Mouse (Mus musculus): ENCODE data around the gene Glce. TPM values are rescaled to one million over a fixed set of nuclear protein-coding genes. Genes with fewer than 3 reads are reported as not detected.
A peak's percentile ranks its signal among the peaks of the same experiment; 100 is the strongest.

Glce gene
- polyA plus RNA-seq, 1 experiment from 2014 or later: 21.0 TPM

- no peak for ATAC-seq
- no peaks in the 10 kb centered on the region for H3K36me3 ChIP-seq (ENCODE audit: control insufficient read depth, insufficient read depth, low read length)
- H3K9ac ChIP-seq (ENCODE audit: low read depth, low read length): no peak overlapping the region
- peaks cover 2% of the 10 kb centered on the region; the same call in 1 of the 2 replicates for H3K4me1 ChIP-seq (ENCODE audit: control insufficient read depth, insufficient read depth, low read length)
- H3K4me3 ChIP-seq (ENCODE audit: low read depth, low read length): no peak overlapping the region
- H3K27ac ChIP-seq (ENCODE audit: low read length): no peak overlapping the region
- no peaks in the 10 kb centered on the region for H3K9me3 ChIP-seq (replicated peaks; ENCODE audit: control insufficient read depth, low read length, poor library complexity, severe bottlenecking)
- H3K27me3 ChIP-seq (ENCODE audit: control insufficient read depth, insufficient read depth, low read depth, low read length): no peaks in the 10 kb centered on the region
- WGBS: 80% methylated on average over 4 of the region's 4 CpGs
- H3K4me2 ChIP-seq (ENCODE audit: low read length): no peak overlapping the region
Measured at GRCm38 (mm10) chr9:62132005-62132782, 9.7 kb upstream of the Glce start.

GRCm38 (mm10) chr9:62130746-62131145 lies 8.3 kb upstream of the Glce start:
- Histone ChIP-seq H3K36me3 (ENCODE audit: control insufficient read depth, insufficient read depth, low read length) (no peaks in the 10 kb centered on the region), H3K9me3 (replicated peaks; ENCODE audit: control insufficient read depth, low read length, poor library complexity, severe bottlenecking) (no peaks in the 10 kb centered on the region), H3K27me3 (ENCODE audit: control insufficient read depth, insufficient read depth, low read depth, low read length) (no peaks in the 10 kb centered on the region), H3K27ac (ENCODE audit: low read length) (no peak overlapping the region), H3K4me2 (ENCODE audit: low read length) (no peak overlapping the region), H3K4me1 (ENCODE audit: control insufficient read depth, insufficient read depth, low read length) (no peaks in the 10 kb centered on the region), H3K4me3 (ENCODE audit: low read depth, low read length) (no peak overlapping the region), H3K9ac (ENCODE audit: low read depth, low read length) (no peak overlapping the region)
- ATAC-seq: no peak
- WGBS: 87% methylated on average over 5 of the region's 5 CpGs

- H3K4me1 ChIP-seq (ENCODE audit: control insufficient read depth, insufficient read depth, low read length): peaks cover 5% of the 10 kb centered on the region
- no peak overlapping the region for H3K4me2 ChIP-seq (ENCODE audit: low read length)
- no peaks in the 10 kb centered on the region for H3K27me3 ChIP-seq (ENCODE audit: control insufficient read depth, insufficient read depth, low read depth, low read length)
- H3K27ac ChIP-seq (ENCODE audit: low read length): no peak overlapping the region
- H3K4me3 ChIP-seq (ENCODE audit: low read depth, low read length): no peak overlapping the region
- no peaks in the 10 kb centered on the region for H3K36me3 ChIP-seq (ENCODE audit: control insufficient read depth, insufficient read depth, low read length)
- ATAC-seq: no peak
- no peaks in the 10 kb centered on the region for H3K9me3 ChIP-seq (replicated peaks; ENCODE audit: control insufficient read depth, low read length, poor library complexity, severe bottlenecking)
- WGBS: 81% methylated on average over 2 of the region's 2 CpGs
- no peak overlapping the region for H3K9ac ChIP-seq (ENCODE audit: low read depth, low read length)
Measured at GRCm38 (mm10) chr9:62128056-62128455, 5.6 kb upstream of the Glce start.

- Histone ChIP-seq H3K4me1 (ENCODE audit: control insufficient read depth, insufficient read depth, low read length) (peaks cover 8% of the 10 kb centered on the region), H3K27me3 (ENCODE audit: control insufficient read depth, insufficient read depth, low read depth, low read length) (no peaks in the 10 kb centered on the region), H3K27ac (ENCODE audit: low read length) (no peak overlapping the region), H3K4me2 (ENCODE audit: low read length) (no peak overlapping the region), H3K36me3 (ENCODE audit: control insufficient read depth, insufficient read depth, low read length) (no peaks in the 10 kb centered on the region), H3K4me3 (ENCODE audit: low read depth, low read length) (no peak overlapping the region), H3K9ac (ENCODE audit: low read depth, low read length) (no peak overlapping the region), H3K9me3 (replicated peaks; ENCODE audit: control insufficient read depth, low read length, poor library complexity, severe bottlenecking) (no peaks in the 10 kb centered on the region)
- ATAC-seq: no peak
- 82% methylated on average over 5 of the region's 5 CpGs for WGBS
Measured at GRCm38 (mm10) chr9:62125986-62126575, 3.6 kb upstream of the Glce start.

- no peak overlapping the region for H3K4me2 ChIP-seq (ENCODE audit: low read length)
- H3K27me3 ChIP-seq (ENCODE audit: control insufficient read depth, insufficient read depth, low read depth, low read length): no peaks in the 10 kb centered on the region
- H3K27ac ChIP-seq (ENCODE audit: low read length): no peak overlapping the region
- H3K9me3 ChIP-seq (replicated peaks; ENCODE audit: control insufficient read depth, low read length, poor library complexity, severe bottlenecking): no peaks in the 10 kb centered on the region
- no peak overlapping the region for H3K9ac ChIP-seq (ENCODE audit: low read depth, low read length)
- peaks cover 15% of the 10 kb centered on the region for H3K4me1 ChIP-seq (ENCODE audit: control insufficient read depth, insufficient read depth, low read length)
- no peaks in the 10 kb centered on the region for H3K36me3 ChIP-seq (ENCODE audit: control insufficient read depth, insufficient read depth, low read length)
- no peak for ATAC-seq
- no peak overlapping the region for H3K4me3 ChIP-seq (ENCODE audit: low read depth, low read length)
- WGBS: 83% methylated on average over 1 of the region's 1 CpGs
Measured at GRCm38 (mm10) chr9:62124266-62124665, 1.8 kb upstream of the Glce start.

GRCm38 (mm10) chr9:62123496-62123895 lies 1.0 kb upstream of the Glce start:
- Histone ChIP-seq H3K36me3 (ENCODE audit: control insufficient read depth, insufficient read depth, low read length) (no peaks in the 10 kb centered on the region), H3K4me3 (ENCODE audit: low read depth, low read length) (peak overlapping the region; percentile 95), H3K9ac (ENCODE audit: low read depth, low read length) (peak overlapping the region; percentile 65), H3K27me3 (ENCODE audit: control insufficient read depth, insufficient read depth, low read depth, low read length) (no peaks in the 10 kb centered on the region), H3K27ac (ENCODE audit: low read length) (no peak overlapping the region; the same call in 1 of the 2 replicates), H3K4me1 (ENCODE audit: control insufficient read depth, insufficient read depth, low read length) (peaks cover 19% of the 10 kb centered on the region), H3K9me3 (replicated peaks; ENCODE audit: control insufficient read depth, low read length, poor library complexity, severe bottlenecking) (no peaks in the 10 kb centered on the region), H3K4me2 (ENCODE audit: low read length) (peak overlapping the region; percentile 66)
- 61% methylated on average over 3 of the region's 3 CpGs for WGBS
- no peak for ATAC-seq

GRCm38 (mm10) chr9:62121551-62122447 lies 656 bp downstream of the Glce start:
- no peaks in the 10 kb centered on the region for H3K27me3 ChIP-seq (ENCODE audit: control insufficient read depth, insufficient read depth, low read depth, low read length)
- under 1% methylated on average over 57 of the region's 59 CpGs for WGBS
- peak overlapping the region; percentile 76 for H3K4me2 ChIP-seq (ENCODE audit: low read length)
- H3K9ac ChIP-seq (ENCODE audit: low read depth, low read length): peak overlapping the region; percentile 90
- peak overlapping the region; percentile 95 for H3K4me3 ChIP-seq (ENCODE audit: low read depth, low read length)
- H3K36me3 ChIP-seq (ENCODE audit: control insufficient read depth, insufficient read depth, low read length): no peaks in the 10 kb centered on the region
- H3K9me3 ChIP-seq (replicated peaks; ENCODE audit: control insufficient read depth, low read length, poor library complexity, severe bottlenecking): no peaks in the 10 kb centered on the region
- peak; percentile 72 for ATAC-seq
- H3K27ac ChIP-seq (ENCODE audit: low read length): peak overlapping the region; percentile 92
- peaks cover 23% of the 10 kb centered on the region for H3K4me1 ChIP-seq (ENCODE audit: control insufficient read depth, insufficient read depth, low read length)

GRCm38 (mm10) chr9:62118754-62119153 lies 3.7 kb downstream of the Glce start:
- Histone ChIP-seq H3K4me3 (ENCODE audit: low read depth, low read length) (no peak overlapping the region), H3K27me3 (ENCODE audit: control insufficient read depth, insufficient read depth, low read depth, low read length) (no peaks in the 10 kb centered on the region), H3K27ac (ENCODE audit: low read length) (0 out of 2 replicates have a peak overlapping the region, but pooled peaks have one; percentile 26), H3K4me2 (ENCODE audit: low read length) (peak overlapping the region; percentile 35; the same call in 1 of the 2 replicates), H3K9ac (ENCODE audit: low read depth, low read length) (no peak overlapping the region), H3K4me1 (ENCODE audit: control insufficient read depth, insufficient read depth, low read length) (peaks cover 23% of the 10 kb centered on the region), H3K36me3 (ENCODE audit: control insufficient read depth, insufficient read depth, low read length) (no peaks in the 10 kb centered on the region), H3K9me3 (replicated peaks; ENCODE audit: control insufficient read depth, low read length, poor library complexity, severe bottlenecking) (no peaks in the 10 kb centered on the region)
- 12% methylated on average over 3 of the region's 3 CpGs for WGBS
- no peak for ATAC-seq

All from midbrain, embryonic 16.5 days (tissue).